Mouse (Mus musculus) olfactory bulb, adult 2 months (tissue): ENCODE measurements around the gene Stx8.

Source experiments
- CTCF ChIP-seq: fragments of 200-500 bp; IDR thresholded peaks from 2 replicates; pipeline ENCODE4 v1.5.1; 2012; ENCODE audit warnings: low read depth, mild to moderate bottlenecking, low read length, moderate library complexity; ENCODE audit not compliant: insufficient read depth
- POLR2A ChIP-seq: fragments of 200-500 bp; IDR thresholded peaks from 2 replicates; pipeline ENCODE4 v1.6.1; 2012; ENCODE audit warnings: mild to moderate bottlenecking, low read depth, low read length, moderate library complexity; ENCODE audit not compliant: insufficient read depth

DNA sequence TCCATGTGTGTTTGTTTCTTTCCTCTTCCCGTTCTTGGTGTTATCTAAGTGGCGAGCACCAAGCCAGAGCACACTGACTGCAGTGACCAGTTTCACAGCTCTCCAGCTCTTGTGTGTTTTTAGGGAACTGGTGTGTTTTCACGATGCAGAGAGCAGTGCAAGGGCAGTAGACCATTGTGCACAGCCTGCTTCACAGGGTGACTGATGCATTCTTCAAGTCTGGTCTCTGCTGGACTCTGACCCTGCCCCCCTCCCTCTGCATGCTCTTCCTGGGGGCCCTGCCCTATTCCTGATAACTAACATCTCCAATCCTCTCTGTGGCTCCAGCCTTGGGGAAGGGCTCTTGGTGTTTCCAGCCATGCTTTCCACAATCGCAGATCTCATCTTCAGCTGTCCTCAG, 94.7 kb downstream of the Stx8 start:
- no peak for TF ChIP-seq CTCF
- no peak for TF ChIP-seq POLR2A
